Mouse (Mus musculus) liver, postnatal 0 days (tissue): ENCODE results near the gene Dzank1. TPM values are rescaled to one million over a fixed set of nuclear protein-coding genes. Genes with fewer than 3 reads are reported as not detected.
A peak's percentile ranks its signal among the peaks of the same experiment; 100 is the strongest.

ENCODE experiments used
- ATAC-seq: fragments of 200-750 bp; cut with Nextera tagmentation; 2 replicates; pipeline ENCODE4 v1.8.0; 2017; ENCODE audit warnings: mild to moderate bottlenecking, moderate library complexity
- DNase-seq: peaks from one replicate; pipeline ENCODE4 v3.0.0-alpha.2; 2016
- H3K27ac ChIP-seq: fragments of 300-500 bp; sonication (generic); 2 replicates; pipeline ENCODE4 v1.5.1; 2014; ENCODE audit warnings: antibody characterized with exemption, moderate library complexity, mild to moderate bottlenecking, low read depth
- H3K27me3 ChIP-seq: fragments of 300-500 bp; sonication (generic); 2 replicates; pipeline ENCODE4 v1.6.1; 2014; ENCODE audit warnings: low read length, control low read depth, mixed read lengths; ENCODE audit not compliant: insufficient read depth
- H3K36me3 ChIP-seq: fragments of 300-500 bp; sonication (generic); replicated peaks from 2 replicates; pipeline ENCODE4 v1.6.1; 2014; ENCODE audit warnings: mild to moderate bottlenecking, control low read depth, low read length, moderate library complexity, mixed read lengths; ENCODE audit not compliant: insufficient read depth
- H3K4me1 ChIP-seq: fragments of 300-500 bp; sonication (generic); 2 replicates; pipeline ENCODE4 v1.6.1; 2014; ENCODE audit warnings: antibody characterized with exemption, mild to moderate bottlenecking, control low read depth; ENCODE audit not compliant: insufficient read depth
- H3K4me2 ChIP-seq: fragments of 300-500 bp; sonication (generic); 2 replicates; pipeline ENCODE4 v1.6.1; 2014; ENCODE audit warnings: low read depth, mild to moderate bottlenecking, low read length, moderate library complexity, mixed read lengths
- H3K4me3 ChIP-seq: fragments of 300-500 bp; sonication (generic); 2 replicates; pipeline ENCODE4 v1.5.1; 2014; ENCODE audit warnings: low read depth, low read length
- H3K9ac ChIP-seq: fragments of 300-500 bp; sonication (generic); replicated peaks from 2 replicates; pipeline ENCODE4 v1.6.1; 2014; ENCODE audit warnings: mild to moderate bottlenecking, moderate library complexity
- H3K9me3 ChIP-seq: fragments of 300-500 bp; sonication (generic); 2 replicates; pipeline ENCODE4 v1.6.1; 2016; ENCODE audit warnings: mild to moderate bottlenecking, control low read depth, low read length, mixed read lengths
- CTCF ChIP-seq: sonication (generic); IDR thresholded peaks from 2 replicates; pipeline ENCODE4 v1.5.1; 2016; ENCODE audit warnings: antibody characterized with exemption, low read depth
- EP300 ChIP-seq: IDR thresholded peaks from 2 replicates; pipeline ENCODE4 v1.6.1; 2016; ENCODE audit warnings: antibody characterized with exemption, low read depth, mild to moderate bottlenecking
- WGBS: fragments of 180-500 bp; shearing (Covaris S2); extraction: QIAGEN DNeasy Blood & Tissue Kit; methylation state at CpG from one replicate; pipeline ENCODE4 v1.1.7; 2014; ENCODE audit not compliant: insufficient replicate concordance; 5-methylcytosine and 5-hydroxymethylcytosine counted together
- polyA plus RNA-seq: library from polyadenylated mRNA; unstranded; fragments of >200 nt; fragmentation: Nextera tagmentation; extraction: Ambion mirVana; gene quantifications from 2 replicates; pipeline ENCODE4 v1.2.1, GENCODE M21; 2015

The Dzank1 gene
- polyA plus RNA-seq, 1 experiment from 2014 or later: 0.02 TPM

DNA sequence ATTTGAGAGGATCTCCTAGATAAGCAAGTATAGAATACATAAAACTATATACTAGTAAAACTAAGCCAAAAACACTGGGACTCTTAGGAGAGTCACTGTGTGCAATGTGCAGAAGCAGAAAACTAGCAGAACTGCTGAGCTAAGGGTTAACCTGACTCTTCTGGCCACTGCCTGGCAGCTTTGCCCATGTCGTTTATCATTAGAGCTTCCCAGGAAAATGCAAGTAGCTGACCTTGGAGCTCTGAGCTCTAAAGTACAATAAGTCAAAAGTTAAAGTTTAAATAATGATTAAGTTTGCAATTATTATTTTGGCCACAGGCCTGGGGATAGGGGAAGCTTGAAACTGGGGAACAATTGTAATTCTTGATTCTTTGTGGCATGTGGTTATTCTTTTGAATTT lies 18.3 kb upstream of the Dzank1 start:
- TF ChIP-seq CTCF (no peak), EP300 (no peak)
- Histone ChIP-seq H3K27ac (no peak overlapping the region), H3K9ac (no peak overlapping the region), H3K27me3 (no peaks in the 10 kb centered on the region), H3K4me2 (no peak overlapping the region), H3K4me3 (no peak overlapping the region), H3K4me1 (peaks cover under 1% of the 10 kb centered on the region; the same call in 1 of the 2 replicates), H3K36me3 (peaks cover 16% of the 10 kb centered on the region), H3K9me3 (no peaks in the 10 kb centered on the region)
- 41% methylated on average over 1 of the region's 1 CpGs for WGBS
- DNase-seq (no peak), ATAC-seq (no peak)

GRCm38 (mm10) chr2:144545061-144545460 lies 17.8 kb upstream of the Dzank1 start:
- Histone ChIP-seq H3K4me3 (no peak overlapping the region), H3K4me1 (no peaks in the 10 kb centered on the region), H3K27ac (no peak overlapping the region), H3K9ac (no peak overlapping the region), H3K4me2 (no peak overlapping the region), H3K9me3 (no peaks in the 10 kb centered on the region), H3K36me3 (peaks cover 17% of the 10 kb centered on the region), H3K27me3 (no peaks in the 10 kb centered on the region)
- 79% methylated on average over 2 of the region's 2 CpGs for WGBS
- no peak for DNase-seq
- no peak for TF ChIP-seq CTCF
- no peak for TF ChIP-seq EP300
- no peak for ATAC-seq

- H3K9me3 ChIP-seq: no peaks in the 10 kb centered on the region
- no peak for DNase-seq
- no peaks in the 10 kb centered on the region for H3K4me1 ChIP-seq
- H3K4me3 ChIP-seq: no peak overlapping the region
- H3K27ac ChIP-seq: no peak overlapping the region
- no peak overlapping the region for H3K9ac ChIP-seq
- H3K36me3 ChIP-seq: peaks cover 21% of the 10 kb centered on the region
- no peak overlapping the region for H3K4me2 ChIP-seq
- TF ChIP-seq EP300 (no peak), CTCF (no peak)
- 73% methylated on average over 6 of the region's 6 CpGs for WGBS
- ATAC-seq: no peak
- H3K27me3 ChIP-seq: no peaks in the 10 kb centered on the region
Observed at GRCm38 (mm10) chr2:144544630-144545029, 17.4 kb upstream of the Dzank1 start.

DNA sequence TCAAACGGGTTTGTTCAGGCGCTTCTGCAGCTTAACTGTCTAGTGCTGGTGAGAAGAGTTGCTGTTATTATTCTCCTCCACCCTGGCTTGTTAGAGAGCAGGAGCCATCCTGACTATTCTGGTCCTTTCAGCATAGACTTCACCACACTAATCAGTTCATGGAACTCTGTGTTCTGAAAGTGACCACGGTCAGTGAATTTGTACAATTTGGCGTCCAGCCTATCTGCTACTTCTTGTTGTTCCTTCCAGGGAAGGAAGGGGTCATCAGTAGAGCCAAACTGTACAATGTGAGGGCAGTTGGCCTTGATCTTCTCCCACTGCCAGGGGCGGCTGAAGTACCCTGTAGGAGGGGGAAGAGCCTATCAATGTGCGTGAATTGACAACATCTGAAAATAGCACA lies 16.5 kb upstream of the Dzank1 start:
- Histone ChIP-seq H3K9me3 (no peaks in the 10 kb centered on the region), H3K4me3 (no peak overlapping the region), H3K36me3 (peaks cover 30% of the 10 kb centered on the region), H3K4me1 (no peaks in the 10 kb centered on the region), H3K4me2 (no peak overlapping the region), H3K27ac (peak overlapping the region; percentile 44; the same call in 1 of the 2 replicates), H3K9ac (no peak overlapping the region), H3K27me3 (no peaks in the 10 kb centered on the region)
- WGBS: 70% methylated on average over 6 of the region's 6 CpGs
- DNase-seq (no peak), ATAC-seq (no peak)
- TF ChIP-seq CTCF: no peak
- no peak for TF ChIP-seq EP300

DNA sequence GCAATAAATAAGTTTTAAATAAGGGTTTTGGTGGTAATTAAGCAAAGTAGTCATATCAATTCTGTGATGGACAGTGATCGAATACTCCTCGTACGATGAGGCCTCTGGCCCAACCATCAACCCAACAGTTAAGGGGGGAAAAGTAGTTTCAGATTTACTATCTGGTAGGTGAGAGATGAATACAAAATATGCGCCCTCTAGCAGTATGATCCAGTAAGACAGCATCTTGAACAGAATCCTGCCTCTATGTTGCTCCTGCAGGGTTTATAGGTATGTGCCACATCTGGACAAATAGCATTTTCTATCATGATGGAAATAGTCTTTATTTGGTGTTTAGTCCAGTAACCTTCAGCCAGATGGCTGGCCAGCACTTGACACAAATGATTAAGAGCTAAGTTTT lies 14.0 kb upstream of the Dzank1 start:
- no peaks in the 10 kb centered on the region for H3K4me1 ChIP-seq
- 82% methylated on average over 4 of the region's 4 CpGs for WGBS
- peaks cover 49% of the 10 kb centered on the region for H3K36me3 ChIP-seq
- peak; percentile 30 for TF ChIP-seq CTCF
- TF ChIP-seq EP300: no peak
- no peaks in the 10 kb centered on the region for H3K9me3 ChIP-seq
- no peak for ATAC-seq
- H3K27me3 ChIP-seq: no peaks in the 10 kb centered on the region
- DNase-seq: no peak
- H3K4me3 ChIP-seq: no peak overlapping the region
- H3K27ac ChIP-seq: no peak overlapping the region
- H3K4me2 ChIP-seq: no peak overlapping the region
- no peak overlapping the region for H3K9ac ChIP-seq

DNA sequence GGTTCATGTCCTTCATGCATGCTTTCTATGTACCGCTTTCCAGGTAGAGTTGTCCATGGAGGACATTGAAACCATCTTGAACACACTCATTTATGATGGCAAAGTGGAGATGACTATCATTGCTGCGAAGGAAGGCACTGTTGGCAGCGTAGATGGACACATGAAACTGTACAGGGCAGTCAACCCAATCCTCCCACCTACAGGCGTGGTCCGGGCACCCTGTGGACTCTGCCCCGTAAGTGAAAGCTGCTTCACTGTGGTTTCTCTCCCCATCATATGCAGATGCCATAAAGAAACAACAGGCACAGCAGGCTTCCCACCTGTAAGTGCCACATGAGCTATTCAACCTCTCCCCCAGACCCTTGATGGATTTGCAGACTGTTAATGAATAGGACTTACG lies 9.9 kb upstream of the Dzank1 start:
- ATAC-seq: no peak
- 90% methylated on average over 7 of the region's 7 CpGs for WGBS
- TF ChIP-seq EP300 (no peak), CTCF (no peak)
- no peaks in the 10 kb centered on the region for H3K27me3 ChIP-seq
- peaks cover 81% of the 10 kb centered on the region for H3K36me3 ChIP-seq
- no peak overlapping the region for H3K4me2 ChIP-seq
- H3K4me3 ChIP-seq: no peak overlapping the region
- DNase-seq: no peak
- H3K27ac ChIP-seq: no peak overlapping the region
- peaks cover 4% of the 10 kb centered on the region; the same call in 1 of the 2 replicates for H3K9me3 ChIP-seq
- H3K4me1 ChIP-seq: no peaks in the 10 kb centered on the region
- no peak overlapping the region for H3K9ac ChIP-seq

DNA sequence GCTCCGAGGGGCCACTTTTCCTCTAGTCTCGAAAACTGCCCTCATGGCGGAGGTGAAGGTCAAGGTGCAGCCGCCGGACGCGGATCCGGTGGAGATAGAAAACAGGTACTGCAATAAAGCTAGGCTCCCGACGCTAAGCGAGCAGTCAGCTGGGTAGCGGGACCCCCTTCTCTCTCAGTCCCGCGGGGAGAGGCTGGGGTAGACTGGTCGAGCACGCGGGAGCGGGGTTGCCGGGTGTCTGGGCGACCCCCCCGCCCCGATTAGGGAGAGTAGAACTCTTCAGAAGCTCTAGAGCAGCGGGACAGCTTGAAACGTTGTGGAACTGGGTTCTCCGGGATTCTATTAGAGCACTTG lies 584 bp upstream of the Dzank1 start:
- Histone ChIP-seq H3K4me2 (peak overlapping the region; percentile 91), H3K4me1 (peaks cover 19% of the 10 kb centered on the region), H3K9ac (peak overlapping the region; percentile 92), H3K4me3 (peak overlapping the region; percentile 82), H3K27ac (peak overlapping the region; percentile 73), H3K9me3 (no peaks in the 10 kb centered on the region), H3K27me3 (peaks cover 9% of the 10 kb centered on the region; the same call in 1 of the 2 replicates), H3K36me3 (peaks cover 18% of the 10 kb centered on the region)
- DNase-seq: no peak
- no peak for TF ChIP-seq EP300
- TF ChIP-seq CTCF: no peak
- under 1% methylated on average over 24 of the region's 25 CpGs for WGBS
- ATAC-seq: peak; percentile 29
